Mouse (Mus musculus) forebrain, embryonic 12.5 days (tissue): Measurements from ENCODE around the gene Cyp2ab1. TPM values are rescaled to one million over a fixed set of nuclear protein-coding genes. Genes with fewer than 3 reads are reported as not detected.
"Not testable (repeated sequence)": the region's sequence is repeated elsewhere in the genome, so short reads cannot be mapped to it uniquely, and the experiment has no call there.

Experiments
- ATAC-seq: fragments of 200-750 bp; cut with Nextera tagmentation; 2 replicates; pipeline ENCODE4 v1.8.0; 2017; ENCODE audit warnings: moderate TSS enrichment; ENCODE audit not compliant: low FRiP score
- H3K27ac ChIP-seq: fragments of 300-500 bp; sonication (generic); 2 replicates; pipeline ENCODE4 v1.5.1; 2016; ENCODE audit warnings: mild to moderate bottlenecking
- H3K27me3 ChIP-seq: fragments of 300-500 bp; sonication (generic); 2 replicates; pipeline ENCODE4 v1.6.1; 2016; ENCODE audit warnings: mild to moderate bottlenecking
- H3K36me3 ChIP-seq: fragments of 300-500 bp; sonication (generic); replicated peaks from 2 replicates; pipeline ENCODE4 v1.6.1; 2016; ENCODE audit warnings: mild to moderate bottlenecking
- H3K4me1 ChIP-seq: fragments of 300-500 bp; sonication (generic); 2 replicates; pipeline ENCODE4 v1.6.1; 2016
- H3K4me2 ChIP-seq: fragments of 300-500 bp; sonication (generic); 2 replicates; pipeline ENCODE4 v1.6.1; 2016; ENCODE audit warnings: mild to moderate bottlenecking, moderate library complexity
- H3K4me3 ChIP-seq: fragments of 300-500 bp; sonication (generic); replicated peaks from 2 replicates; pipeline ENCODE4 v1.5.1; 2016; ENCODE audit warnings: mild to moderate bottlenecking
- H3K9ac ChIP-seq: fragments of 300-500 bp; sonication (generic); 2 replicates; pipeline ENCODE4 v1.6.1; 2016; ENCODE audit warnings: mild to moderate bottlenecking
- H3K9me3 ChIP-seq: fragments of 300-500 bp; sonication (generic); 2 replicates; pipeline ENCODE4 v1.6.1; 2016
- WGBS: fragments of 180-500 bp; shearing (Covaris S2); methylation state at CpG from one replicate; pipeline ENCODE4 v1.1.7; 2016; 5-methylcytosine and 5-hydroxymethylcytosine counted together
- polyA plus RNA-seq: library from polyadenylated mRNA; unstranded; fragments of >200 nt; fragmentation: Nextera tagmentation; extraction: Ambion mirVana; gene quantifications from 2 replicates; pipeline ENCODE4 v1.2.1, GENCODE M21; 2016

Cyp2ab1 gene
- polyA plus RNA-seq: not detected in 2 replicates

- Histone ChIP-seq H3K4me1 (no peaks in the 10 kb centered on the region), H3K9ac (no peak within 1 kb of the TSS), H3K4me3 (no peak within 1 kb of the TSS), H3K27me3 (no peaks in the 10 kb centered on the region), H3K27ac (no peak within 1 kb of the TSS), H3K9me3 (no peaks in the 10 kb centered on the region), H3K36me3 (peaks cover 13% of the 10 kb centered on the region), H3K4me2 (no peak within 1 kb of the TSS)
- 73% methylated on average over 5 of the region's 5 CpGs for WGBS
- ATAC-seq: no peak
These were observed at the start of gene Cyp2ab1 for GRCm38 (mm10) chr16:20325286-20325685. Cyp2ab1 (minus strand) TSS chr16:20325404.

GRCm38 (mm10) chr16:20371731-20372130 lies 46.5 kb upstream of the Cyp2ab1 start:
- Histone ChIP-seq H3K9me3 (no peaks in the 10 kb centered on the region), H3K9ac (no peak overlapping the region), H3K4me3 (no peak overlapping the region), H3K36me3 (peaks cover 83% of the 10 kb centered on the region), H3K4me1 (no peaks in the 10 kb centered on the region), H3K4me2 (no peak overlapping the region), H3K27ac (no peak overlapping the region), H3K27me3 (no peaks in the 10 kb centered on the region)
- ATAC-seq: no peak
- WGBS: 89% methylated on average over 4 of the region's 4 CpGs

GRCm38 (mm10) chr16:20368221-20368620 lies 43.0 kb upstream of the Cyp2ab1 start:
- no peak overlapping the region for H3K4me2 ChIP-seq
- no peak overlapping the region for H3K4me3 ChIP-seq
- no peak overlapping the region for H3K27ac ChIP-seq
- H3K4me1 ChIP-seq: no peaks in the 10 kb centered on the region
- H3K9me3 ChIP-seq: no peaks in the 10 kb centered on the region
- 90% methylated on average over 9 of the region's 9 CpGs for WGBS
- peaks cover 87% of the 10 kb centered on the region for H3K36me3 ChIP-seq
- no peaks in the 10 kb centered on the region for H3K27me3 ChIP-seq
- ATAC-seq: no peak
- H3K9ac ChIP-seq: no peak overlapping the region

GRCm38 (mm10) chr16:20362121-20362520 lies 36.9 kb upstream of the Cyp2ab1 start:
- Histone ChIP-seq H3K9ac (no peak overlapping the region), H3K4me3 (no peak overlapping the region), H3K36me3 (peaks cover 81% of the 10 kb centered on the region), H3K4me1 (no peaks in the 10 kb centered on the region), H3K4me2 (no peak overlapping the region), H3K27me3 (no peaks in the 10 kb centered on the region), H3K27ac (no peak overlapping the region), H3K9me3 (no peaks in the 10 kb centered on the region)
- 87% methylated on average over 11 of the region's 11 CpGs for WGBS
- ATAC-seq: no peak

- H3K4me1 ChIP-seq, H3K4me2 ChIP-seq, H3K9ac ChIP-seq, ATAC-seq, H3K9me3 ChIP-seq, H3K4me3 ChIP-seq, H3K27me3 ChIP-seq, H3K27ac ChIP-seq: not testable (repeated sequence)
- peaks cover 79% of the 10 kb centered on the region for H3K36me3 ChIP-seq
- WGBS: 91% methylated on average over 3 of the region's 3 CpGs
These were observed 36.3 kb upstream of the Cyp2ab1 start for GRCm38 (mm10) chr16:20361496-20361895.

GRCm38 (mm10) chr16:20359643-20360295 lies 34.6 kb upstream of the Cyp2ab1 start:
- peaks cover 82% of the 10 kb centered on the region for H3K36me3 ChIP-seq
- H3K4me2 ChIP-seq: no peak overlapping the region
- no peak for ATAC-seq
- H3K4me1 ChIP-seq: no peaks in the 10 kb centered on the region
- no peaks in the 10 kb centered on the region for H3K9me3 ChIP-seq
- no peak overlapping the region for H3K4me3 ChIP-seq
- H3K27ac ChIP-seq: no peak overlapping the region
- H3K9ac ChIP-seq: no peak overlapping the region
- 76% methylated on average over 9 of the region's 9 CpGs for WGBS
- H3K27me3 ChIP-seq: no peaks in the 10 kb centered on the region

- H3K9me3 ChIP-seq: no peaks in the 10 kb centered on the region
- H3K27me3 ChIP-seq: no peaks in the 10 kb centered on the region
- H3K27ac ChIP-seq: no peak overlapping the region
- no peak overlapping the region for H3K9ac ChIP-seq
- no peak for ATAC-seq
- no peaks in the 10 kb centered on the region for H3K4me1 ChIP-seq
- 92% methylated on average over 5 of the region's 5 CpGs for WGBS
- H3K4me3 ChIP-seq: no peak overlapping the region
- H3K36me3 ChIP-seq: peaks cover 68% of the 10 kb centered on the region
- H3K4me2 ChIP-seq: no peak overlapping the region
These were observed 32.6 kb upstream of the Cyp2ab1 start for GRCm38 (mm10) chr16:20357837-20358236.

GRCm38 (mm10) chr16:20354762-20355161 lies 29.6 kb upstream of the Cyp2ab1 start:
- no peak overlapping the region for H3K4me3 ChIP-seq
- H3K27me3 ChIP-seq: no peaks in the 10 kb centered on the region
- H3K4me1 ChIP-seq: no peaks in the 10 kb centered on the region
- WGBS: 96% methylated on average over 2 of the region's 2 CpGs
- no peaks in the 10 kb centered on the region for H3K9me3 ChIP-seq
- ATAC-seq: no peak
- H3K36me3 ChIP-seq: peaks cover 58% of the 10 kb centered on the region
- H3K27ac ChIP-seq: no peak overlapping the region
- no peak overlapping the region for H3K4me2 ChIP-seq
- H3K9ac ChIP-seq: no peak overlapping the region

GRCm38 (mm10) chr16:20354011-20354410 lies 28.8 kb upstream of the Cyp2ab1 start:
- no peaks in the 10 kb centered on the region for H3K9me3 ChIP-seq
- H3K36me3 ChIP-seq: peaks cover 61% of the 10 kb centered on the region
- no peak overlapping the region for H3K9ac ChIP-seq
- ATAC-seq: no peak
- H3K4me2 ChIP-seq: no peak overlapping the region
- H3K4me1 ChIP-seq: no peaks in the 10 kb centered on the region
- H3K27ac ChIP-seq: no peak overlapping the region
- H3K27me3 ChIP-seq: no peaks in the 10 kb centered on the region
- H3K4me3 ChIP-seq: no peak overlapping the region
- 97% methylated on average over 1 of the region's 1 CpGs for WGBS

- WGBS: 89% methylated on average over 1 of the region's 1 CpGs
These were observed 20.3 kb upstream of the Cyp2ab1 start for GRCm38 (mm10) chr16:20345464-20345863.

GRCm38 (mm10) chr16:20338616-20339015 lies 13.4 kb upstream of the Cyp2ab1 start:
- 99% methylated on average over 3 of the region's 3 CpGs for WGBS
- H3K9me3 ChIP-seq: no peaks in the 10 kb centered on the region
- H3K4me3 ChIP-seq: no peak overlapping the region
- H3K4me1 ChIP-seq: no peaks in the 10 kb centered on the region
- H3K9ac ChIP-seq: no peak overlapping the region
- ATAC-seq: no peak
- no peaks in the 10 kb centered on the region for H3K27me3 ChIP-seq
- H3K4me2 ChIP-seq: no peak overlapping the region
- no peak overlapping the region for H3K27ac ChIP-seq
- peaks cover 54% of the 10 kb centered on the region for H3K36me3 ChIP-seq

More at GRCm38 (mm10) chr16:20345464-20345863, 20.3 kb upstream of the Cyp2ab1 start:
- no peaks in the 10 kb centered on the region for H3K4me1 ChIP-seq
- no peak for ATAC-seq
- H3K36me3 ChIP-seq: peaks cover 36% of the 10 kb centered on the region
- no peaks in the 10 kb centered on the region for H3K9me3 ChIP-seq
- no peak overlapping the region for H3K4me3 ChIP-seq
- no peak overlapping the region for H3K4me2 ChIP-seq
- no peaks in the 10 kb centered on the region for H3K27me3 ChIP-seq
- H3K9ac ChIP-seq: no peak overlapping the region
- H3K27ac ChIP-seq: no peak overlapping the region

- 93% methylated on average over 8 of the region's 8 CpGs for WGBS
- H3K4me1 ChIP-seq: no peaks in the 10 kb centered on the region
These were observed 9.7 kb upstream of the Cyp2ab1 start for GRCm38 (mm10) chr16:20334918-20335317.

GRCm38 (mm10) chr16:20328306-20328705 lies 3.1 kb upstream of the Cyp2ab1 start:
- no peak for ATAC-seq
- Histone ChIP-seq H3K4me3 (no peak overlapping the region), H3K27me3 (no peaks in the 10 kb centered on the region), H3K9ac (no peak overlapping the region), H3K36me3 (peaks cover 34% of the 10 kb centered on the region), H3K27ac (no peak overlapping the region), H3K4me1 (no peaks in the 10 kb centered on the region), H3K4me2 (no peak overlapping the region), H3K9me3 (no peaks in the 10 kb centered on the region)
- WGBS: 90% methylated on average over 5 of the region's 5 CpGs

More at GRCm38 (mm10) chr16:20334918-20335317, 9.7 kb upstream of the Cyp2ab1 start:
- no peak overlapping the region for H3K4me3 ChIP-seq
- H3K36me3 ChIP-seq: peaks cover 67% of the 10 kb centered on the region
- no peak overlapping the region for H3K27ac ChIP-seq
- H3K9me3 ChIP-seq: no peaks in the 10 kb centered on the region
- H3K9ac ChIP-seq: no peak overlapping the region
- no peak for ATAC-seq
- H3K27me3 ChIP-seq: no peaks in the 10 kb centered on the region
- no peak overlapping the region for H3K4me2 ChIP-seq
